Mouse (Mus musculus): ENCODE data around the gene Hist1h2ac. TPM values are rescaled to one million over a fixed set of nuclear protein-coding genes. Genes with fewer than 3 reads are reported as not detected.

The Hist1h2ac gene
- total and polyA plus RNA-seq, 3 experiments: 0.57 to 1.6 (median 1.3) TPM

GRCm38 (mm10) chr13:23716261-23717042 lies 32.7 kb upstream of the Hist1h2ac start:
- no peak overlapping the region for H3K4me3 ChIP-seq
- peak overlapping the region; percentile 34 for H3K27ac ChIP-seq
- H3K9ac ChIP-seq (ENCODE audit: low read depth, low read length): no peak overlapping the region
- intact Hi-C loops (cut with DNase I): no loop called here
- no peak for TF ChIP-seq CTCF (IDR thresholded peaks at IDR 0.05)
- no peak for TF ChIP-seq POLR2A (IDR thresholded peaks at IDR 0.05; ENCODE audit: insufficient read depth, low read depth, low read length)
- TF ChIP-seq EP300 (IDR thresholded peaks at IDR 0.05; ENCODE audit: insufficient read depth, low read depth, low read length): no peak
- no peaks in the 10 kb centered on the region for H3K36me3 ChIP-seq (ENCODE audit: control insufficient read depth, insufficient read depth, low read length)
- 35% methylated on average over 5 of the region's 5 CpGs for WGBS
- H3K27me3 ChIP-seq (ENCODE audit: control insufficient read depth, insufficient read depth, low read length): no peaks in the 10 kb centered on the region
- no peaks in the 10 kb centered on the region for H3K79me2 ChIP-seq (replicated peaks; ENCODE audit: control insufficient read depth, insufficient read depth, low read length)
- H3K4me1 ChIP-seq (ENCODE audit: control insufficient read depth, insufficient read depth, low read length): no peaks in the 10 kb centered on the region; the same call in 1 of the 2 replicates
- DNase-seq: no peak

- WGBS: under 1% methylated on average over 17 of the region's 17 CpGs
These were observed 26.8 kb upstream of the Hist1h2ac start, which contains the start of gene Hfe for GRCm38 (mm10) chr13:23710374-23711089. Gene Hfe (minus strand): TSS chr13:23710854.

GRCm38 (mm10) chr13:23709714-23710373 lies 26.1 kb upstream of the Hist1h2ac start:
- Histone ChIP-seq H3K4me3 (peak overlapping the region; percentile 77), H3K9ac (ENCODE audit: low read depth, low read length) (peak overlapping the region; percentile 75), H3K79me2 (replicated peaks; ENCODE audit: control insufficient read depth, insufficient read depth, low read length) (no peaks in the 10 kb centered on the region), H3K4me1 (ENCODE audit: control insufficient read depth, insufficient read depth, low read length) (peaks cover 2% of the 10 kb centered on the region), H3K27me3 (ENCODE audit: control insufficient read depth, insufficient read depth, low read length) (no peaks in the 10 kb centered on the region), H3K27ac (peak overlapping the region; percentile 94), H3K36me3 (ENCODE audit: control insufficient read depth, insufficient read depth, low read length) (no peaks in the 10 kb centered on the region; the same call in 1 of the 2 replicates)
- no peak for DNase-seq
- TF ChIP-seq EP300 (IDR thresholded peaks at IDR 0.05; ENCODE audit: insufficient read depth, low read depth, low read length): no peak
- no peak for TF ChIP-seq POLR2A (IDR thresholded peaks at IDR 0.05; ENCODE audit: insufficient read depth, low read depth, low read length)
- TF ChIP-seq CTCF (IDR thresholded peaks at IDR 0.05): no peak
- WGBS: 29% methylated on average over 15 of the region's 15 CpGs
- intact Hi-C loops (cut with DNase I): no loop called here

More at GRCm38 (mm10) chr13:23710374-23711089, 26.8 kb upstream of the Hist1h2ac start, which contains the start of gene Hfe:
- Histone ChIP-seq H3K9ac (ENCODE audit: low read depth, low read length) (peak within 1 kb of the TSS; percentile 75), H3K27me3 (ENCODE audit: control insufficient read depth, insufficient read depth, low read length) (no peaks in the 10 kb centered on the region), H3K79me2 (replicated peaks; ENCODE audit: control insufficient read depth, insufficient read depth, low read length) (no peaks in the 10 kb centered on the region), H3K27ac (peak within 1 kb of the TSS; percentile 94), H3K36me3 (ENCODE audit: control insufficient read depth, insufficient read depth, low read length) (no peaks in the 10 kb centered on the region), H3K4me1 (ENCODE audit: control insufficient read depth, insufficient read depth, low read length) (peaks cover 2% of the 10 kb centered on the region), H3K4me3 (peak within 1 kb of the TSS; percentile 77)
- DNase-seq: peak; percentile 76 to 77
- intact Hi-C loops (cut with DNase I): no loop called here
- TF ChIP-seq CTCF (IDR thresholded peaks at IDR 0.05): no peak
- no peak for TF ChIP-seq EP300 (IDR thresholded peaks at IDR 0.05; ENCODE audit: insufficient read depth, low read depth, low read length)
- TF ChIP-seq POLR2A (IDR thresholded peaks at IDR 0.05; ENCODE audit: insufficient read depth, low read depth, low read length): peak; percentile 48; the same call in 1 of the 2 replicates

- Histone ChIP-seq H3K27ac (peak overlapping the region; percentile 94; the same call in 1 of the 2 replicates), H3K36me3 (ENCODE audit: control insufficient read depth, insufficient read depth, low read length) (no peaks in the 10 kb centered on the region; the same call in 1 of the 2 replicates), H3K79me2 (replicated peaks; ENCODE audit: control insufficient read depth, insufficient read depth, low read length) (no peaks in the 10 kb centered on the region), H3K27me3 (ENCODE audit: control insufficient read depth, insufficient read depth, low read length) (no peaks in the 10 kb centered on the region), H3K9ac (ENCODE audit: low read depth, low read length) (no peak overlapping the region), H3K4me1 (ENCODE audit: control insufficient read depth, insufficient read depth, low read length) (peaks cover 2% of the 10 kb centered on the region), H3K4me3 (no peak overlapping the region)
- WGBS: 49% methylated on average over 4 of the region's 4 CpGs
- intact Hi-C loops (cut with DNase I): no loop called here
- TF ChIP-seq CTCF (IDR thresholded peaks at IDR 0.05) (no peak), EP300 (IDR thresholded peaks at IDR 0.05; ENCODE audit: insufficient read depth, low read depth, low read length) (no peak), POLR2A (IDR thresholded peaks at IDR 0.05; ENCODE audit: insufficient read depth, low read depth, low read length) (no peak)
- no peak for DNase-seq
These were observed 24.9 kb upstream of the Hist1h2ac start for GRCm38 (mm10) chr13:23708654-23709053.

GRCm38 (mm10) chr13:23708041-23708440 lies 24.3 kb upstream of the Hist1h2ac start:
- peak overlapping the region; percentile 24; the same call in 1 of the 2 replicates for H3K27ac ChIP-seq
- intact Hi-C loops (cut with DNase I): no loop called here
- no peak for DNase-seq
- no peaks in the 10 kb centered on the region for H3K27me3 ChIP-seq (ENCODE audit: control insufficient read depth, insufficient read depth, low read length)
- no peaks in the 10 kb centered on the region; the same call in 1 of the 2 replicates for H3K36me3 ChIP-seq (ENCODE audit: control insufficient read depth, insufficient read depth, low read length)
- peaks cover 2% of the 10 kb centered on the region for H3K4me1 ChIP-seq (ENCODE audit: control insufficient read depth, insufficient read depth, low read length)
- WGBS: 79% methylated on average over 4 of the region's 4 CpGs
- TF ChIP-seq CTCF (IDR thresholded peaks at IDR 0.05) (no peak), EP300 (IDR thresholded peaks at IDR 0.05; ENCODE audit: insufficient read depth, low read depth, low read length) (no peak), POLR2A (IDR thresholded peaks at IDR 0.05; ENCODE audit: insufficient read depth, low read depth, low read length) (no peak)
- H3K79me2 ChIP-seq (replicated peaks; ENCODE audit: control insufficient read depth, insufficient read depth, low read length): no peaks in the 10 kb centered on the region
- H3K9ac ChIP-seq (ENCODE audit: low read depth, low read length): no peak overlapping the region
- no peak overlapping the region for H3K4me3 ChIP-seq

Measured in heart, adult 2 months (tissue).